In genomic region chr8:81853184-81853583, GRCm38 (mm10) we compare ENCODE assay signal across 32 mouse cellular contexts.
DNase-seq lines count a peak whose midpoint lies in the region; ATAC-seq and TF ChIP-seq lines count a peak whose summit lies in the region.
"Had no signal": no experiment of that assay in that cellular context is flagged by ENCODE, and none has a peak within 500 bp of the region (broad histone marks: within the 10 kb centered on the region; RNA-seq: fewer than 3 reads in every experiment).

No protein-coding gene starts in this region.

- peak; percentile 63; the same call in 1 of the 2 replicates for ATAC-seq in limb, embryonic 14.5 days (ENCODE audit: low FRiP score, low read depth)
- ATAC-seq in hindbrain, embryonic 11.5 days (ENCODE audit: low FRiP score), result no peak
- ATAC-seq: activated CD4-positive, CD25-positive, alpha-beta regulatory T cell, adult 4 months; forebrain, postnatal 0 days; intestine, postnatal 0 days; liver, embryonic 12.5 days; liver, postnatal 0 days; midbrain, embryonic 16.5 days had no signal

- no peak overlapping the region for H3K27ac ChIP-seq in limb, embryonic 14.5 days (replicated peaks; ENCODE audit: low read depth, low read length)
- H3K27ac ChIP-seq in limb, embryonic 10.5 days, result no peak overlapping the region
- no peak overlapping the region for H3K27ac ChIP-seq in hindbrain, embryonic 11.5 days (ENCODE audit: low read depth, low read length)
- H3K27ac ChIP-seq: embryonic facial prominence, embryonic 15.5 days; forebrain, embryonic 12.5 days; heart, embryonic 15.5 days; hindbrain, embryonic 14.5 days; left cerebral cortex, adult 2 months; limb, embryonic 13.5 days; liver, embryonic 12.5 days; neural tube, embryonic 12.5 days; stomach, postnatal 0 days had no signal

- no peak overlapping the region for H3K4me3 ChIP-seq in limb, embryonic 14.5 days (replicated peaks; ENCODE audit: low read length)
- H3K4me3 ChIP-seq in limb, embryonic 10.5 days, result no peak overlapping the region
- H3K4me3 ChIP-seq in hindbrain, embryonic 11.5 days (ENCODE audit: low read depth, low read length), result no peak overlapping the region
- H3K4me3 ChIP-seq: embryonic facial prominence, embryonic 15.5 days; forebrain, embryonic 12.5 days; heart, embryonic 15.5 days; left cerebral cortex, adult 2 months; limb, embryonic 13.5 days; liver, embryonic 12.5 days; neural tube, embryonic 12.5 days had no signal

- H3K9ac ChIP-seq in limb, embryonic 14.5 days (ENCODE audit: low read depth, low read length, severe bottlenecking), result no peak overlapping the region
- H3K9ac ChIP-seq in hindbrain, embryonic 11.5 days (ENCODE audit: low read depth, low read length), result no peak overlapping the region
- H3K9ac ChIP-seq: embryonic facial prominence, embryonic 15.5 days; forebrain, embryonic 12.5 days; forebrain, postnatal 0 days; heart, embryonic 15.5 days; hindbrain, embryonic 14.5 days; limb, embryonic 13.5 days; liver, embryonic 12.5 days; liver, postnatal 0 days; neural tube, embryonic 12.5 days had no signal

- no peak for TF ChIP-seq POLR2A in limb, embryonic 14.5 days (IDR thresholded peaks at IDR 0.05; ENCODE audit: borderline replicate concordance, extremely low read depth, insufficient read depth, insufficient read length)

- 62% methylated on average over 4 of the region's 4 CpGs for WGBS in limb, embryonic 14.5 days
- 87% methylated on average over 4 of the region's 4 CpGs for WGBS in limb, embryonic 10.5 days
- 87% methylated on average over 4 of the region's 4 CpGs for WGBS in hindbrain, embryonic 11.5 days

- no peaks in the 10 kb centered on the region for H3K36me3 ChIP-seq in limb, embryonic 14.5 days (ENCODE audit: control insufficient read depth, insufficient read depth, low read length)
- H3K36me3 ChIP-seq in limb, embryonic 10.5 days, result no peaks in the 10 kb centered on the region
- no peaks in the 10 kb centered on the region for H3K36me3 ChIP-seq in hindbrain, embryonic 11.5 days (ENCODE audit: control insufficient read depth, insufficient read depth, low read length)
- H3K36me3 ChIP-seq: embryonic facial prominence, embryonic 15.5 days; forebrain, embryonic 12.5 days; heart, embryonic 15.5 days; limb, embryonic 13.5 days; liver, embryonic 12.5 days; neural tube, embryonic 12.5 days had no signal

- H3K9me3 ChIP-seq in limb, embryonic 14.5 days (ENCODE audit: control insufficient read depth, low read length), result no peaks in the 10 kb centered on the region
- H3K9me3 ChIP-seq in limb, embryonic 10.5 days (replicated peaks), result no peaks in the 10 kb centered on the region
- H3K9me3 ChIP-seq in hindbrain, embryonic 11.5 days (ENCODE audit: control insufficient read depth, low read length), result no peaks in the 10 kb centered on the region
- H3K9me3 ChIP-seq: embryonic facial prominence, embryonic 15.5 days; forebrain, embryonic 12.5 days; heart, embryonic 15.5 days; limb, embryonic 13.5 days; liver, embryonic 12.5 days; neural tube, embryonic 12.5 days had no signal

- DNase-seq in limb, embryonic 14.5 days (ENCODE audit: low spot score), result peak; percentile 10
- DNase-seq in limb, embryonic 10.5 days (ENCODE audit: low spot score), result no peak
- DNase-seq in cerebellum, adult 18-20 months, result peak; percentile 86 to 89
- peak; percentile 65 to 71 for DNase-seq in cerebellum, postnatal 10 days
- DNase-seq in hindbrain, embryonic 11.5 days (ENCODE audit: low spot score), result no peak
- no peak for DNase-seq in thymus, adult 18-20 months
- DNase-seq in layer of hippocampus, postnatal 10 days (ENCODE audit: low spot score in 2 of 2), result no peak
- DNase-seq: adrenal gland, adult 8-10 months; forebrain, postnatal 0 days; gastrocnemius, postnatal 36 days; heart, postnatal 36 days; kidney, adult 9 months; kidney, postnatal 10 days; layer of hippocampus, adult 9-11 months; liver, postnatal 0 days; lung, postnatal 36 days; right cerebral cortex, postnatal 4 days; thymus, adult 2 months; thymus, postnatal 36 days had no signal

- no peaks in the 10 kb centered on the region for H3K27me3 ChIP-seq in limb, embryonic 14.5 days (ENCODE audit: control insufficient read depth, insufficient read depth, low read length)
- no peaks in the 10 kb centered on the region for H3K27me3 ChIP-seq in limb, embryonic 10.5 days (ENCODE audit: low read depth, poor library complexity, severe bottlenecking)
- H3K27me3 ChIP-seq in hindbrain, embryonic 11.5 days (ENCODE audit: control insufficient read depth, insufficient read depth, low read length), result no peaks in the 10 kb centered on the region
- H3K27me3 ChIP-seq: embryonic facial prominence, embryonic 15.5 days; forebrain, embryonic 12.5 days; heart, embryonic 15.5 days; limb, embryonic 13.5 days; liver, embryonic 12.5 days; neural tube, embryonic 12.5 days had no signal

- H3K4me2 ChIP-seq in limb, embryonic 14.5 days (replicated peaks; ENCODE audit: low read depth, low read length, severe bottlenecking), result no peak overlapping the region
- no peak overlapping the region for H3K4me2 ChIP-seq in hindbrain, embryonic 11.5 days (replicated peaks; ENCODE audit: low read depth, low read length)
- H3K4me2 ChIP-seq: embryonic facial prominence, embryonic 15.5 days; forebrain, embryonic 12.5 days; heart, embryonic 15.5 days; hindbrain, embryonic 14.5 days; limb, embryonic 13.5 days; liver, embryonic 12.5 days; midbrain, embryonic 11.5 days; neural tube, embryonic 12.5 days had no signal

- peaks cover 3% of the 10 kb centered on the region; the same call in 1 of the 2 replicates for H3K4me1 ChIP-seq in limb, embryonic 14.5 days (ENCODE audit: control insufficient read depth, insufficient read depth, low read length)
- H3K4me1 ChIP-seq in limb, embryonic 10.5 days, result peaks cover 4% of the 10 kb centered on the region; the same call in 1 of the 2 replicates
- H3K4me1 ChIP-seq in hindbrain, embryonic 11.5 days (replicated peaks; ENCODE audit: control insufficient read depth, insufficient read depth, low read length), result no peaks in the 10 kb centered on the region
- H3K4me1 ChIP-seq: embryonic facial prominence, embryonic 15.5 days; forebrain, embryonic 12.5 days; liver, embryonic 12.5 days; neural tube, embryonic 12.5 days had no signal

Comparison
In these comparisons a context has a peak if more than half of its experiments do, and no peak if none do; other contexts are left out.
1. DNase-seq: peak in limb, embryonic 14.5 days (single experiment), cerebellum, adult 18-20 months (2 of 2) and cerebellum, postnatal 10 days (2 of 2); none in limb, embryonic 10.5 days (single experiment), hindbrain, embryonic 11.5 days (single experiment), thymus, adult 18-20 months (0 of 2) and layer of hippocampus, postnatal 10 days (0 of 2).